Comparison of ENCODE assay signal across 11 mouse cellular contexts in the genomic region with DNA sequence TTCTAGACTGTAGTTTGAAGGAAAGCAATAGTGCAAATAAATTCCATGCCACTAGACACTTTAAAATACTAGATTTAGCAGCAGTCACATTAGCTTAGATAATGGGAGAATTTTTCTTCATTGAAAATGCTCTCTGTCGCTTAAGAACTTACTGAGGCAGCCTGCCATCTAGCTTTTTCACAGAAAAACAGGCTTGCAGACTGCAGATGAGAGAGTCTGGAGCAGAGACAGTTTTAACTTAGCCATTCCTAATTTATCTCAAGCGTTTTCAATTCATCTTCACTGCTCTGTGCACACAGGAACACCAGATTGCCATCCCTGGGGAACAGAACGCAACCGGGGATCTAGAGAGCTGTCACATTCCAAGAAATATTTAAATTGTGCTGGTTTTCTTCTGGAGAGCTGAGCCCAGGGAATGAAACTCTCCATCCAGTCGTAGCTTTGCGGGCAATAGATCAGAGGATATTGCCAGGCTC. TPM values are rescaled to one million over a fixed set of nuclear protein-coding genes. Genes with fewer than 3 reads are reported as not detected.
DNase-seq lines count a peak whose midpoint lies in the region; ATAC-seq and TF ChIP-seq lines count a peak whose summit lies in the region.
"Had no signal": no experiment of that assay in that cellular context is flagged by ENCODE, and none has a peak within 500 bp of the region (broad histone marks: within the 10 kb centered on the region; RNA-seq: fewer than 3 reads in every experiment).

Mgat4c (plus strand) TSS at position 51 of the 476 bp plus-strand sequence.

- H3K36me3 ChIP-seq in neural tube, embryonic 12.5 days, result no peaks in the 10 kb centered on the region
- H3K36me3 ChIP-seq in kidney, embryonic 15.5 days, result no peaks in the 10 kb centered on the region
- no peaks in the 10 kb centered on the region for H3K36me3 ChIP-seq in stomach, postnatal 0 days (ENCODE audit: control insufficient read depth, insufficient read depth, low read length)
- H3K36me3 ChIP-seq: limb, embryonic 15.5 days had no signal

- TF ChIP-seq POLR2A in cortical plate, adult 2 months (IDR thresholded peaks at IDR 0.05; ENCODE audit: extremely low read depth, insufficient read depth, low read length), result peak; percentile 52; the same call in 1 of the 2 replicates

- no peaks in the 10 kb centered on the region for H3K9me3 ChIP-seq in neural tube, embryonic 12.5 days
- no peaks in the 10 kb centered on the region for H3K9me3 ChIP-seq in kidney, embryonic 15.5 days (replicated peaks)
- no peaks in the 10 kb centered on the region for H3K9me3 ChIP-seq in stomach, postnatal 0 days (ENCODE audit: control insufficient read depth, low read length)
- H3K9me3 ChIP-seq: limb, embryonic 15.5 days had no signal

- no peak for DNase-seq in adrenal gland, adult 8-10 months
- DNase-seq in adrenal gland, postnatal 36 days, result no peak
- peak; percentile 49 to 81 for DNase-seq in layer of hippocampus, adult 2 months (ENCODE audit: low spot score in 2 of 2)
- no peak for DNase-seq in stomach, postnatal 0 days (ENCODE audit: low spot score)
- no peak for DNase-seq in B cell, adult 2 months

- peak; percentile 24; the same call in 1 of the 2 replicates for TF ChIP-seq CTCF in cortical plate, adult 2 months (IDR thresholded peaks at IDR 0.05; ENCODE audit: extremely low read depth, insufficient read depth, low read length)
- TF ChIP-seq CTCF in layer of hippocampus, adult 2 months (conservative IDR thresholded peaks at IDR 0.05), result peak; percentile 68
- no peak for TF ChIP-seq CTCF in stomach, postnatal 0 days (IDR thresholded peaks at IDR 0.05; ENCODE audit: low read depth)

- peak within 1 kb of the TSS; percentile 43 for H3K4me3 ChIP-seq in cortical plate, adult 2 months (ENCODE audit: insufficient read depth, low read length)
- H3K4me3 ChIP-seq in layer of hippocampus, adult 2 months, result peak within 1 kb of the TSS; percentile 58
- H3K4me3 ChIP-seq in neural tube, embryonic 12.5 days, result no peak within 1 kb of the TSS
- no peak within 1 kb of the TSS for H3K4me3 ChIP-seq in kidney, embryonic 15.5 days (replicated peaks)
- H3K4me3 ChIP-seq in stomach, postnatal 0 days (ENCODE audit: low read depth, low read length), result no peak within 1 kb of the TSS
- H3K4me3 ChIP-seq: limb, embryonic 15.5 days had no signal

- 62% methylated on average over 6 of the region's 6 CpGs for WGBS in neural tube, embryonic 12.5 days
- WGBS in kidney, embryonic 15.5 days, result 68% methylated on average over 6 of the region's 6 CpGs
- 53% methylated on average over 6 of the region's 6 CpGs for whole genome bisulfite sequencing in stomach, postnatal 0 days

- H3K4me1 ChIP-seq in cortical plate, adult 2 months (ENCODE audit: control insufficient read depth, insufficient read depth, low read length), result no peaks in the 10 kb centered on the region
- no peaks in the 10 kb centered on the region for H3K4me1 ChIP-seq in neural tube, embryonic 12.5 days
- H3K4me1 ChIP-seq in kidney, embryonic 15.5 days, result no peaks in the 10 kb centered on the region
- H3K4me1 ChIP-seq in stomach, postnatal 0 days (replicated peaks; ENCODE audit: control insufficient read depth, insufficient read depth), result no peaks in the 10 kb centered on the region
- H3K4me1 ChIP-seq: limb, embryonic 15.5 days had no signal

- H3K27me3 ChIP-seq in neural tube, embryonic 12.5 days (replicated peaks), result no peaks in the 10 kb centered on the region
- no peaks in the 10 kb centered on the region for H3K27me3 ChIP-seq in kidney, embryonic 15.5 days
- no peaks in the 10 kb centered on the region for H3K27me3 ChIP-seq in stomach, postnatal 0 days (ENCODE audit: control insufficient read depth, insufficient read depth, low read length)
- H3K27me3 ChIP-seq: limb, embryonic 15.5 days had no signal

- peak; percentile 48; the same call in 1 of the 2 replicates for ATAC-seq in neural tube, embryonic 12.5 days (ENCODE audit: low FRiP score, low read depth)
- no peak for ATAC-seq in kidney, embryonic 15.5 days (replicated peaks; ENCODE audit: low FRiP score)
- no peak for ATAC-seq in stomach, postnatal 0 days (ENCODE audit: low FRiP score, low TSS enrichment)

- no peak within 1 kb of the TSS for H3K9ac ChIP-seq in neural tube, embryonic 12.5 days
- H3K9ac ChIP-seq in kidney, embryonic 15.5 days, result no peak within 1 kb of the TSS
- H3K9ac ChIP-seq in stomach, postnatal 0 days (ENCODE audit: low read length), result no peak within 1 kb of the TSS
- H3K9ac ChIP-seq: limb, embryonic 15.5 days had no signal

- H3K4me2 ChIP-seq in neural tube, embryonic 12.5 days (replicated peaks), result no peak within 1 kb of the TSS; the same call in 1 of the 2 replicates
- H3K4me2 ChIP-seq in kidney, embryonic 15.5 days, result no peak within 1 kb of the TSS
- no peak within 1 kb of the TSS for H3K4me2 ChIP-seq in stomach, postnatal 0 days (replicated peaks; ENCODE audit: low read depth)
- H3K4me2 ChIP-seq: limb, embryonic 15.5 days had no signal

- no peak for TF ChIP-seq EP300 in stomach, postnatal 0 days (optimal IDR thresholded peaks at IDR 0.05)

- no peak within 1 kb of the TSS for H3K27ac ChIP-seq in cortical plate, adult 2 months (ENCODE audit: insufficient read depth, low read length)
- peak within 1 kb of the TSS; percentile 88 for H3K27ac ChIP-seq in layer of hippocampus, adult 2 months
- no peak within 1 kb of the TSS for H3K27ac ChIP-seq in neural tube, embryonic 12.5 days
- H3K27ac ChIP-seq in kidney, embryonic 15.5 days, result no peak within 1 kb of the TSS
- no peak within 1 kb of the TSS for H3K27ac ChIP-seq in stomach, postnatal 0 days (replicated peaks)
- H3K27ac ChIP-seq: limb, embryonic 15.5 days had no signal

RNA-seq across cellular contexts. Expression of gene Mgat4c, which starts in this region (rescaled TPM):
- 10 to 100 TPM; 12.9 to 39.0 (median 14.6) TPM for total RNA-seq in adrenal gland, adult 8-10 months (2022)
- 10 to 100 TPM in 1 of 2 experiments, 1 to 10 TPM in 1; 6.8 to 58.0 TPM for total RNA-seq in adrenal gland, postnatal 36 days (2021)
- 3.5 and 4.3 TPM in 2 replicates for polyA plus RNA-seq in cortical plate, adult 2 months (2012; rRNA removed)
- 10 to 100 TPM; 23.8 to 25.2 TPM for total RNA-seq in layer of hippocampus, adult 2 months (2021)
- polyA plus RNA-seq in neural tube, embryonic 12.5 days (2016; fragmentation: Nextera tagmentation; extraction: Ambion mirVana), result 6.6 and 8.5 TPM in 2 replicates
- 1.2 and 2.3 TPM in 2 replicates for polyA plus RNA-seq in kidney, embryonic 15.5 days (2015; fragmentation: Nextera tagmentation; extraction: Ambion mirVana)
- 2.2 and 2.4 TPM in 2 replicates for polyA plus RNA-seq in stomach, postnatal 0 days (2015; fragmentation: Nextera tagmentation; extraction: Ambion mirVana)
- polyA plus RNA-seq: gonadal fat pad, adult 2 months; spleen, adult 2 months had no signal

Comparison
In these comparisons a context has a peak if more than half of its experiments do, and no peak if none do; other contexts are left out.
1. DNase-seq: peak in layer of hippocampus, adult 2 months (2 of 2); none in adrenal gland, adult 8-10 months (single experiment), adrenal gland, postnatal 36 days (0 of 2), stomach, postnatal 0 days (single experiment) and B cell, adult 2 months (0 of 2).
2. H3K4me3 ChIP-seq: peak in cortical plate, adult 2 months (single experiment) and layer of hippocampus, adult 2 months (single experiment); none in neural tube, embryonic 12.5 days (single experiment), kidney, embryonic 15.5 days (single experiment) and stomach, postnatal 0 days (single experiment).